In genomic region chr8:77843229-77843628, GRCm38 (mm10) we compare ENCODE assay signal across 29 mouse cellular contexts.
DNase-seq lines count a peak whose midpoint lies in the region; ATAC-seq and TF ChIP-seq lines count a peak whose summit lies in the region.
"Had no signal": no experiment of that assay in that cellular context is flagged by ENCODE, and none has a peak within 500 bp of the region (broad histone marks: within the 10 kb centered on the region; RNA-seq: fewer than 3 reads in every experiment).

No protein-coding gene starts in this region.

- intact Hi-C loops in left cerebral cortex, postnatal 14 days (cut with DNase I) = no loop called here

- ATAC-seq in lung, embryonic 14.5 days (ENCODE audit: insufficient read depth) = no peak
- ATAC-seq in embryonic facial prominence, embryonic 11.5 days (replicated peaks; ENCODE audit: insufficient number of reproducible peaks, low FRiP score, low TSS enrichment, low read depth) = no peak
- no peak for ATAC-seq in monocyte, adult 5-6 weeks (replicated peaks; ENCODE audit: insufficient number of reproducible peaks, low FRiP score, low TSS enrichment, poor library complexity, severe bottlenecking)
- ATAC-seq in midbrain, embryonic 11.5 days (ENCODE audit: low FRiP score) = no peak
- ATAC-seq: forebrain, embryonic 15.5 days; hindbrain, postnatal 0 days; inflammation-experienced regulatory T-cells, adult 6 months had no signal

- DNase-seq in lung, embryonic 14.5 days = no peak
- no peak for DNase-seq in lung, adult 2 months
- peak; percentile 33 for DNase-seq in embryonic facial prominence, embryonic 11.5 days (ENCODE audit: low spot score)
- no peak for DNase-seq in limb, embryonic 10.5 days (ENCODE audit: low spot score)
- DNase-seq in midbrain, embryonic 11.5 days (ENCODE audit: low spot score, missing footprints) = no peak
- no peak for DNase-seq in cerebellum, postnatal 14 days
- no peak for DNase-seq in left cerebral cortex, postnatal 14 days (ENCODE audit: low spot score in 2 of 2)
- DNase-seq: adrenal gland, adult 8-10 months; adrenal gland, postnatal 25 days; B cell, adult 2 months; cerebellum, adult 11-12 months; cerebellum, adult 8-10 months; cerebellum, postnatal 10 days; gastrocnemius, postnatal 10 days; gastrocnemius, postnatal 36 days; heart, adult 2 months; heart, postnatal 14 days; heart, postnatal 4 days had no signal

- H3K4me3 ChIP-seq in lung, embryonic 14.5 days (ENCODE audit: low read depth, low read length) = no peak overlapping the region
- H3K4me3 ChIP-seq in lung, adult 2 months (replicated peaks; ENCODE audit: extremely low read depth, low read depth, low read length) = no peak overlapping the region
- H3K4me3 ChIP-seq in embryonic facial prominence, embryonic 11.5 days (ENCODE audit: low read depth, low read length) = no peak overlapping the region
- no peak overlapping the region for H3K4me3 ChIP-seq in limb, embryonic 10.5 days
- H3K4me3 ChIP-seq in midbrain, embryonic 11.5 days (ENCODE audit: low read depth, low read length) = no peak overlapping the region
- H3K4me3 ChIP-seq: embryonic facial prominence, embryonic 15.5 days; forebrain, embryonic 12.5 days; forebrain, embryonic 15.5 days; heart, adult 2 months; heart, embryonic 10.5 days; heart, embryonic 13.5 days had no signal

- H3K9ac ChIP-seq in lung, embryonic 14.5 days = no peak overlapping the region
- no peak overlapping the region for H3K9ac ChIP-seq in embryonic facial prominence, embryonic 11.5 days (replicated peaks; ENCODE audit: low read length)
- H3K9ac ChIP-seq in midbrain, embryonic 11.5 days (ENCODE audit: low read length) = no peak overlapping the region
- H3K9ac ChIP-seq: embryonic facial prominence, embryonic 15.5 days; forebrain, embryonic 12.5 days; forebrain, embryonic 15.5 days; heart, embryonic 13.5 days; hindbrain, embryonic 14.5 days had no signal

- 54% methylated on average over 3 of the region's 3 CpGs for WGBS in lung, embryonic 14.5 days
- WGBS in lung, adult 2 months = 69% methylated on average over 3 of the region's 3 CpGs
- WGBS in embryonic facial prominence, embryonic 11.5 days = 37% methylated on average over 3 of the region's 3 CpGs
- 48% methylated on average over 3 of the region's 3 CpGs for WGBS in limb, embryonic 10.5 days
- WGBS in midbrain, embryonic 11.5 days = 82% methylated on average over 3 of the region's 3 CpGs

- 0 out of 2 replicates have a peak overlapping the region, but pooled peaks have one; percentile 48 for H3K27ac ChIP-seq in lung, embryonic 14.5 days (ENCODE audit: low read depth)
- H3K27ac ChIP-seq in embryonic facial prominence, embryonic 11.5 days (replicated peaks; ENCODE audit: low read depth, low read length) = no peak overlapping the region
- H3K27ac ChIP-seq in limb, embryonic 10.5 days = 0 out of 2 replicates have a peak overlapping the region, but pooled peaks have one; percentile 30
- no peak overlapping the region for H3K27ac ChIP-seq in midbrain, embryonic 11.5 days (ENCODE audit: low read depth, low read length)
- H3K27ac ChIP-seq: embryonic facial prominence, embryonic 15.5 days; forebrain, embryonic 12.5 days; forebrain, embryonic 15.5 days; heart, adult 2 months; heart, embryonic 10.5 days; heart, embryonic 13.5 days; hindbrain, embryonic 14.5 days; hindbrain, postnatal 0 days had no signal

- TF ChIP-seq CTCF in lung, embryonic 14.5 days (IDR thresholded peaks at IDR 0.05; ENCODE audit: low read depth) = no peak
- no peak for TF ChIP-seq CTCF in lung, adult 2 months (IDR thresholded peaks at IDR 0.05; ENCODE audit: insufficient read depth, low read length)

- H3K9me3 ChIP-seq in lung, embryonic 14.5 days (ENCODE audit: low read depth, low read length) = no peaks in the 10 kb centered on the region
- H3K9me3 ChIP-seq in embryonic facial prominence, embryonic 11.5 days (replicated peaks; ENCODE audit: control insufficient read depth, low read length) = no peaks in the 10 kb centered on the region
- no peaks in the 10 kb centered on the region for H3K9me3 ChIP-seq in limb, embryonic 10.5 days (replicated peaks)
- no peaks in the 10 kb centered on the region for H3K9me3 ChIP-seq in midbrain, embryonic 11.5 days (ENCODE audit: control insufficient read depth, low read length)
- H3K9me3 ChIP-seq: embryonic facial prominence, embryonic 15.5 days; forebrain, embryonic 12.5 days; forebrain, embryonic 15.5 days; heart, embryonic 10.5 days; heart, embryonic 13.5 days had no signal

- no peak overlapping the region for H3K4me2 ChIP-seq in lung, embryonic 14.5 days
- no peak overlapping the region for H3K4me2 ChIP-seq in embryonic facial prominence, embryonic 11.5 days (ENCODE audit: low read depth, low read length)
- H3K4me2 ChIP-seq in midbrain, embryonic 11.5 days = no peak overlapping the region
- H3K4me2 ChIP-seq: embryonic facial prominence, embryonic 15.5 days; forebrain, embryonic 12.5 days; forebrain, embryonic 15.5 days; heart, embryonic 13.5 days; hindbrain, embryonic 14.5 days had no signal

- no peaks in the 10 kb centered on the region for H3K27me3 ChIP-seq in lung, embryonic 14.5 days (ENCODE audit: insufficient read depth, low read length)
- H3K27me3 ChIP-seq in embryonic facial prominence, embryonic 11.5 days (ENCODE audit: control insufficient read depth, insufficient read depth, low read length) = no peaks in the 10 kb centered on the region
- H3K27me3 ChIP-seq in limb, embryonic 10.5 days (ENCODE audit: low read depth, poor library complexity, severe bottlenecking) = no peaks in the 10 kb centered on the region
- H3K27me3 ChIP-seq in midbrain, embryonic 11.5 days (ENCODE audit: control insufficient read depth, insufficient read depth, low read length) = no peaks in the 10 kb centered on the region
- H3K27me3 ChIP-seq: CH12.LX; embryonic facial prominence, embryonic 15.5 days; forebrain, embryonic 12.5 days; forebrain, embryonic 15.5 days; heart, embryonic 13.5 days had no signal

- H3K36me3 ChIP-seq in lung, embryonic 14.5 days (ENCODE audit: insufficient read depth) = no peaks in the 10 kb centered on the region
- H3K36me3 ChIP-seq in embryonic facial prominence, embryonic 11.5 days (replicated peaks; ENCODE audit: control insufficient read depth, insufficient read depth, low read depth, low read length) = no peaks in the 10 kb centered on the region
- no peaks in the 10 kb centered on the region for H3K36me3 ChIP-seq in limb, embryonic 10.5 days
- no peaks in the 10 kb centered on the region for H3K36me3 ChIP-seq in midbrain, embryonic 11.5 days (ENCODE audit: control insufficient read depth, insufficient read depth, low read length)
- H3K36me3 ChIP-seq: embryonic facial prominence, embryonic 15.5 days; forebrain, embryonic 12.5 days; forebrain, embryonic 15.5 days; G1E; heart, embryonic 10.5 days; heart, embryonic 13.5 days had no signal

- no peaks in the 10 kb centered on the region; the same call in none of the 2 replicates for H3K4me1 ChIP-seq in lung, embryonic 14.5 days (ENCODE audit: insufficient read depth)
- no peaks in the 10 kb centered on the region for H3K4me1 ChIP-seq in lung, adult 2 months (ENCODE audit: control insufficient read depth, insufficient read depth, low read length)
- H3K4me1 ChIP-seq in embryonic facial prominence, embryonic 11.5 days (ENCODE audit: control insufficient read depth, insufficient read depth, low read length) = no peaks in the 10 kb centered on the region
- H3K4me1 ChIP-seq in limb, embryonic 10.5 days = peaks cover 10% of the 10 kb centered on the region
- H3K4me1 ChIP-seq in midbrain, embryonic 11.5 days (ENCODE audit: control insufficient read depth, insufficient read depth, low read length) = no peaks in the 10 kb centered on the region
- H3K4me1 ChIP-seq: embryonic facial prominence, embryonic 15.5 days; forebrain, embryonic 12.5 days; forebrain, embryonic 15.5 days; heart, embryonic 10.5 days had no signal

- TF ChIP-seq POLR2A in lung, adult 2 months (IDR thresholded peaks at IDR 0.05; ENCODE audit: borderline replicate concordance, extremely low read depth, low read depth, low read length) = no peak

Comparison
In these comparisons a context has a peak if more than half of its experiments do, and no peak if none do; other contexts are left out.
1. H3K27ac ChIP-seq: peak in lung, embryonic 14.5 days (single experiment) and limb, embryonic 10.5 days (single experiment); none in embryonic facial prominence, embryonic 11.5 days (single experiment) and midbrain, embryonic 11.5 days (single experiment).